Mouse (Mus musculus) mature B cell (primary cell): ENCODE data around the gene 4930550C14Rik.

Experiments
- in situ Hi-C: fragments of 300-500 bp; cut with MboI; formaldehyde crosslinking; loops from 2 replicates; pipeline ENCODE4 v1.14.3; 2019

Gene 4930550C14Rik

DNA sequence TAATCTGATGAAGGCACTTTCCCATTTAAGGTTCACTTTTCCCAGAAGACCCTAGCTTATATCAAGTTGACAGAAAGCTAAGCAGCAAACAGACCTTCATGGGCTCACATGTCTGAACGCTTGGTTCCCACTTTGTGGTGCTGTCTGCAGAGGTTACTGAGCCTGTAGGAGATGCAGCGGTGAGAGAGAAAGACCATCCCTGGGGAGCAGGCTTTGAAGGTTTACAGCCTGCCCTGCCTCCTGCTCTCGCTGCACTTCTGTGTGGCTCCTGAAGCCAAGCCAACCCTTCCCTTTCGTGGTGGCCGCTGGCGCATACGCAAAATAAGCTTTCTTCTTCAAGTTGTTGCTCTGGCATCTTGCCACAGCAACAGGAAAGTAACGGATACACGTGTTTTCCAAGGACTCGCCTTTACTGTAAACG, at the start of gene 4930550C14Rik:
4930550C14Rik (plus strand) TSS at position 35 of the 421 bp plus-strand sequence.
- in situ Hi-C loops, result no loop called here

DNA sequence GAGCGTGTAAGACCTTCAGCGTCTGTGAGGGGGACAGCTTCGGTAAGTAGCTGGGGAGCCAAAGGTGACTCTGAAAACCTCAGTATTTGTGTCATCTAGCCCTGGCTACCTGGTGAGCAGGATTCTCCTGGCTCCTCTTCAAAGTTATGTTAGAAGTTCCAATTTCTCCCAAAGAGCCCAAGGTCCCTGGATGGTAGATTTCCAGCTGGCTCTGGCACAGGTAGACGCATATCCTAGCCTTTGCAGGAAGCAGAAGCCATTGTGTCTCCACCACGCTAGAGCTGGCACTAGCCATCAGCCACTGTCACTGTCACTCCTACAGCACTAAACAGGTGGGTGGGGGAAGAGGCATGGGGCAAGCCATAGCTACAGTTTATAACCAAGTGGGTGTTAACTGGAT, 49.0 kb upstream of the 4930550C14Rik start:
- in situ Hi-C loops, result no loop called here

DNA sequence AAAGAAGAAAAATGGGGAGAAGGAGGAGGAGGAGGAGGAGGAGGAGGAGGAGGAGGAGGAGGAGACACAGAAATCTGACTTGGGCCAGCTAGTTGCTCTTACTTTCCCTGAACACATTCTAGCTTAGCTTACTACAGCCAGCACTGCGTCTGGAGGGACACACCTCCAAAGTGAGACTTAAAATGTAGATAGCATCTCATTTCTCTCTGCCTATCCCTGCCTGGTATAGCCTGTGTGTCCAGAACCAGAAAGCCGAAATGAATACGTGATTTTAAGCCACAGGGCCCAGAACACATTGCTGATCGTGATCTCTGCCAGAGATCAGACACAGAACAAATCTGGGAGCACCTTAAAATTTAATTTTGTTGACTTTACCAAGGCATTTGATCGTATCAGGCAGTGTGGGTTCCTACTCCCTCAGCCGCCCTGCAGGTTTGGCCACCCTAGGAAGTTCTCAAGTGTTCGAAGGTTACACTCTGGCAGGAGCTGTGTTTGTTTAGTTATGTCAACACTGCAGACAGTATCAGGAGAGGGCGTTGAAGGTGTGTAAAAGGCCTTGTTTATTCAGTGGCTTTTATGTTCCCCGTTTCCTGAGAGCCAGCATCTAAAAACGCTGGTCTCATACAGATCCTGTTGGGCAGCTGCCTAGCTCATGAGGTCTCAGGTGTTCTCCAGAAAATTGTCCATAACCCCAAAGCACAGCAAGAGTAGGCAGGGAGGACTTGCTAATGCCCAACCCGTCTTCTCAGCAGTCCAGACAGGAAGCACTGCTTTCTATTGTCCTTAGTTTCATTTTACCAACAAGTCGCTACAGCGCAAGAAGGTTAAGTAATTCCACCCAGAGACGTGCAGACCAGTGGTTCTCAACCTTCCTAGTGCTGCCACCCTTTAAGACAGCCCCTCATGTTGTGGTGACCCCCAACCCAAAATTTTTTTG, 45.6 kb upstream of the 4930550C14Rik start:
- in situ Hi-C loops, result no loop called here

DNA sequence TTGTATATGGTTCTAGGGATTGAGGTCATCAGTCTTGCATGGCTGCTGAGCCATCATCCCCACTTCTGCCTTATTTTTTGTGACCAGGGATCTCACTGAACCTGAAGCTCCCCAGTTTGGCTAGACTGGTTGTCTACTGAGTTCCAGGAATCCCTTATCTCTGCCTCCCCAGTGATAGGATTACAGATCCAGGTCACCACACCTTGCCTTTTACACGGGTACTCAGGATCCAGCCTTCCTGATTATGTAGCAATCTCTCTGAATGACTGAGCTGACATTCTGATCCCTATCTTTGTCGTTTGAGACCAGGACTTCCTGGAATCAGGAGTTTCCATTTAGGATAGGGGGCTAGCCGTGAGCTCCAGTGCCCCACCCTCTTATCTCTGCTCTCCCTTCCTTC, 30.8 kb upstream of the 4930550C14Rik start:
- in situ Hi-C loops, result no loop called here

DNA sequence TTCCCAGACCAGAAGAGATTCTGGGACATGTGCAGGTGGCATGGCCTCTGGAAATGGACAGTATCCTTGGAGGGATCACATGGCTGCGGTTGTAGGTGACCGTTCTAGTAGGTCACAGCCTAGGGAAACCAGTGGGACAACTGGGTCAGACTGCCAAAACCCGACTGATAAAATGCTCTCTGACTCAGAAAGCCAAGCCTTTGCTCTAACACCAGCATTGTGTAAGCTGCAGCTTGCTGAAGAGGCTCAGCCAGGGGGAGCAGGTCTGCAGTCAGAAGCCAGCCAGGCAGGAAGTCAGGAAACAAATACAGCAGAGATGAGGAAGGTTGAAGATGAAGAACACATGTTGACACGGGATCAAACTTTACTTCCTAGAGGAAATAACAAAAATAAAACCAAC, 26.2 kb upstream of the 4930550C14Rik start:
- in situ Hi-C loops, result no loop called here

DNA sequence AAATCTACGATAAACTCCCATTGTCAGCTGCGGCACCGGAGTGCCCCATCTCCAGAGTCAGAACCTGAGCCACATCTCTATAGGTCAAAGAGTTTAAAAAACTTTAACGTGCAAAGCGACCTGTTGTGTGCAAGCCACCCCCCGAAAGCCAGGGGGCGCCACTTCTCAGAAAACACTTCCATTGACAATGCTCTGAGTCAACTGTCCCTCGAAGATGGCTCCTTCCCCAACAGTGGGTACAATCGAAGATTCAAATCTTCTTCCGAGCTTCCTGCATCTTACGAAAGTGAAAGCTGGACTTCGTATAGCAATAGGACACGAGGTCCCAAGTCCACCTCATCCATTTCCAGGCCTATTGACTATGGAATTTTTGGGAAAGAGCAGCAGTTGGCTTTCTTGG, 25.3 kb upstream of the 4930550C14Rik start:
- in situ Hi-C loops, result no loop called here

DNA sequence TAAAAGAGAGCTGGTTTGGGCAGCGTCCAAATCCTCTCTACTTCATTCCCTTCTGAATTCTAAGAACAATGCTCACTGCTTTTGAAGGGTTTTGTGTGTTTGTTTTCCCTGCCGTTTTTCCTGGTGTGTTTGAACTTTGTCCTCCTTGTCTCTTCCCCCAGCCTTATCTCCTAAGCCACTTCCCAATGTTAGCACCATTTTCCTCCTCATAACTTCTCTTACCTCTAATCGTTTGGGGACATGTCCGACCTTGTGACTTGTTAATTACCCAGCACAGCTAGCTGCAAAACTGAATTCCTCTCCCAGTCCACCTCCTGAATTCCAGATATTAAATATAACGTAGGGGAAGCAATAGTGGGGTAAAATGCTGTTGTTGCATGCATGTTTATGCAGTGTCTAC, 24.5 kb upstream of the 4930550C14Rik start:
- in situ Hi-C loops, result no loop called here

DNA sequence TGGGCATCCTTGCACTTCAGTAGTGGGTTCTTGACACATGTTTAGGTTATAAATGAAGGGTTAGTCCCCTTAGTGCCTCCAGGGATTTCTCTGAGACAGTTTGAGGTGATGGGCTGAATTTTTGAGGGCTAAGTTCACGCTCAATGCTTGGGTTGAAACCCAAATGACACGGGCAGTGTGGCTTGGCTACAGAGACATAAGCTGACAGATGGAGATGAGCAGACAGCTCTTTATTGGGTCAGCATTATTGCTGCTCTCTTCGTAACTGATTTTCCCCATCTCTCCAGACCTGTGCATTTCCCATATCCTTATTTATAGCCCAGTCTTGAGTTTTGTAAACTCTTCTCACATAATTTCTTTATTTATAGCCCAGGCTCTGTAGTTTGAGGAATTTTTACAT, 24.0 kb upstream of the 4930550C14Rik start:
- in situ Hi-C loops, result no loop called here

DNA sequence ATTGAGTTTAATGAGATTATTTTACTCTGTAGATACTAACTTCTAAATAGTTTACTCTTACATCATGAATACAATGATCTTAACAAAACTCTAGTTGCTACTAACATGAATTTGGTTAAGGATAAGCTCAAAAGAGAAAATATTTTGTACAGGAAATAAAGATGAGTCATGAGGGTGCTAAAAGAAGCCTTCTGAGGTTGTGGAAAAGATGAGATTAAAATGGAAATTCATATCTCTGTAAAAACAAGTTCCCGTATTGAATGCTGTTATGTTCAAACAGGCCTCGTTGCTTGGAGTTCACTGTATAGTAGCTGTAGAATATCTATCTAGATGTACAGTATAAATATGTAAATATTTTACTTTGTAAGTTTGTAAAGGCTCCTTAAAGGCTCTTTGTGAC, 21.5 kb upstream of the 4930550C14Rik start:
- in situ Hi-C loops, result no loop called here

DNA sequence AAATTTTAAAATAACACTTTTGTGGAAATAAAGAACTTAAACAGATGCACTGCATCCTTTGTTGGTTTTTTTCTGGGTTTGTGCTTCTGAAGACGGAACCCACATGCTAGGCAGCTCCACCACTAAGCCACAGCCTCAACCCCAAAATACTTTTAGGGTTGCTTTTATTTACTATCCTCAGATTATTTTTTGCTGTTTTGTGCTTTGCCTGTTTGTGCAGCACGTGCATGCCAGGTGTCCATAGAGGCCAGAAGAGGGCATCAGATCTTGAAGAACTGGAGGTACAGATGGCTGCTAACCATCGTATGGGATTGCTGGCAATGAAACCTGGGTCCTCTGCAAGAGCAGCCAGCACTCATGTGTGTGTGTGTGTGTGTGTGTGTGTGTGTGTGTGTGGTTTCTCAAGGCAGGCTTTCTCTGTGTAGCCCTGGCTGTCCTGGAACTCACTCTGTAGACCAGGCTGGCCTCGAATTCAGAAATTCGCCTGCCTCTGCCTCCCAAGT, 21.0 kb upstream of the 4930550C14Rik start:
- in situ Hi-C loops, result no loop called here

DNA sequence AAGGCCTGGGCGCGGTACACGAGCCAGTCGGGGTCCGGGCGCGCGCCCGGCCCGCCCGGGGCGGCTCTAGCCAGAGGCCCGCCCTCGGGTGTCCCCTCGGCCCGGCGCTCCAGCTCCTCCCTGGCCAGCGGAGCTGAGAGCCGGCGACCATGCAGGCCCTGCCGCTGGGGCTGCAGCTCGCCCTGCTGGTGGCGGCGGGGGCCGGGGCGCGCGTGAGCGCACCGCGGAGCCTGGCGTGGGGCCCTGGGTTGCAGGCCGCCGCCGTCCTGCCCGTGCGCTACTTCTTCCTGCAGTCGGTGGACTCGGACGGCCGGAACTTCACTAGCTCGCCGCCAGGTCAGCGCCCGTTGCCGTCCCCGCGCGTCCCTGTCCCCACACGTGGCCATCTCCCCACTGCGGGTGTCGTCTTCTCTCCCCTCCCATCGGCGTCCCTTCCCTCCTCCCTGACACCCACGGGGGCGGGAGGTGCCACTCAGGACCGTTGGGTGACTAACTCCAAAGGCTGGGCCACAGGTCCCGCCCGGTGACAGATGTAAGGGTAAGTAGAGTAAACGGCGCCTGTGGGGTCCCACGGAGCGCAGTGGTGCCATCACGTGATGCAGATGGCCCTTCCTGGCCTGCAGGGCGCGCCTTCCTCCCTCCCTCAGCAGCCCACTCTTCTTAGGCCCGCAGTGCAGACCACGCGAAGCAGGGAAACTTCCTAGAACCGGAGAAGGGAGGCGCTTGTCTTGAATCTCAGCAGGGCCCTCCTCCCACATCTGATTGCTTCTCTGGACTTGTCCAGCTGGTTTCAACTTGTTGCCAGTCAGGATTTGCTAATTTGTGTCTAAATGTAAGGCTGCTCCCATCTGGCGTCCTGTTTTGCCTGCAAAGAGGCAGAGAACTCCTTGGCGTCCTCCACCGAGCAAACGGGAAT, 17.9 kb upstream of the 4930550C14Rik start, which contains the start of gene Kdelc2:
Kdelc2 (plus strand) TSS at position 75 of the 916 bp plus-strand sequence.
- in situ Hi-C loops, result no loop called here

DNA sequence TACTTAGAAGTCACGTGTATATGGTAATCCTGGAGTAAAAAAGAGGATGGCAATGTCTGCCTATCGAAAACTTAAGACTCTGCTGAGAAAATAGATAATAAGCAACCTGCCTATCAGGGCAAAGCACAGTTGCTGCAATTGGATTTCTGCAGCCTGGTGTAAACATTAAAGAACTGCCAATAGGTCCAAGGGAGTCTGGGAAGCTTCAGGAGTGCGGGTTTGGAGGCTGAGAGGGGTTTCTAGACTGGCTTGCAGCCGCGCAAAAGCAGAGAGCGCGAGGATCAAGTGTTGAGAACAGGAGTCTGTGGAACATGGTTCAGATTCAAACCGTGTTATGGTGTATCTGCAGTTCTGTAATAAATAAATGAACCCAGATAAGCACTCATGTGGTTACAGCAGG, 17.3 kb upstream of the 4930550C14Rik start:
- in situ Hi-C loops, result no loop called here

DNA sequence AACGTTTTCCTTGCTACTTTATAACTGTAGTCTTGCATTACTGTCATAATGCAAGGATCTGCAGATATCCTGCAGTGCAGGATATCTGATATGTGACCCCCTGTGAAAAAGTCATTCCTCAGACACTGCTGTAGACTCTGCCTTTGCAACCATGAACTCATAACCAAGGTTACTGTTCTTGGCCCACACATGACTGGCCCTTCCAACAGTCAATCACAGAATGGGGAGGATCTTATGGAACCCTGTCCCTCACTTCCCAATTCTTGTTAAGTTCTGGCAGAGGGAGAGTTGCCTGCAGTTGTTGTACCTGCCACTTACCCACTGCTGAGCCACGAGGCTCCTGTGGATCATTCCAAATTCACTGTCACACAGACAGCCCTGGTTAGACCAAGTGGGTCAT, 14.7 kb upstream of the 4930550C14Rik start:
- in situ Hi-C loops, result no loop called here

DNA sequence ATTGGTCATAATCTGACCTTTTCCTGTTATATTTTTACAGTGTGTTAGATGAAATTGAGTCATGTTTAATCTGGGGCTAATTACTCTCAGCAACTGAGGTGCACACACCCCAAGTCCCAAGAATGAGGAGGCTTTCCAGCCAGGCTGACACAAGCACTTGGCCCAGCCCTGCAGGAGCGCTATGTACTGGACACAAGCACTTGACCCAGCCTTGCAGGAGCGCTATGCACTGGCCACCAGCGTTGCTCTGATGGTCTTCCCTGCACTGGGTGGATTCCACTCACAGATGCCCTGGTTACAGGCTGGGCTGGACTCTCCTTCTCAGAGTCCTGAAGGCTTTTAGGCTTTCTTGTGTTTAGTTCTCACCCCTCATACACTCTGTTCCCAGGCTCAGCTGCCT, 13.0 kb upstream of the 4930550C14Rik start:
- in situ Hi-C loops, result no loop called here

DNA sequence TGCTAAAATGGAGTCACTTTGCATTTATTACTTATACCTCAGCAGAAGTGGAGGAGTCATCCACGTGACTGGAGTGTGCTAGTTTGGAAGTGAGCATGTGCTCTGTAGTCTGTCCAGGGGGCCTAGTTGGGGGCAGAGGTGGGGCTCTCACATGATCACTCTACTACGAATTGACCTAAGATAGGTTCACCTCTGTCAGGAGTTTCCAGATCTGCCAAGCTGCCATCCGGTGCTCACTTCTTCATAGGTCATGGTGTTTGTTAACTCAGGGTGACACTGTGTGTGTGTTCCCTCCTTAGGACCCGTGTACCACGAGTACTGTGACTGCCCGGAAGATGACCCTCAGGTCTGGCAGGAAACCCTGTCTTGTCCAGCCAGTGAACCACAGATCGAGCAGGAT, 12.0 kb upstream of the 4930550C14Rik start:
- in situ Hi-C loops, result loop anchor here (10.0 kb wide), 1 partner anchor 135 kb away; no protein-coding TSS in a partner anchor

DNA sequence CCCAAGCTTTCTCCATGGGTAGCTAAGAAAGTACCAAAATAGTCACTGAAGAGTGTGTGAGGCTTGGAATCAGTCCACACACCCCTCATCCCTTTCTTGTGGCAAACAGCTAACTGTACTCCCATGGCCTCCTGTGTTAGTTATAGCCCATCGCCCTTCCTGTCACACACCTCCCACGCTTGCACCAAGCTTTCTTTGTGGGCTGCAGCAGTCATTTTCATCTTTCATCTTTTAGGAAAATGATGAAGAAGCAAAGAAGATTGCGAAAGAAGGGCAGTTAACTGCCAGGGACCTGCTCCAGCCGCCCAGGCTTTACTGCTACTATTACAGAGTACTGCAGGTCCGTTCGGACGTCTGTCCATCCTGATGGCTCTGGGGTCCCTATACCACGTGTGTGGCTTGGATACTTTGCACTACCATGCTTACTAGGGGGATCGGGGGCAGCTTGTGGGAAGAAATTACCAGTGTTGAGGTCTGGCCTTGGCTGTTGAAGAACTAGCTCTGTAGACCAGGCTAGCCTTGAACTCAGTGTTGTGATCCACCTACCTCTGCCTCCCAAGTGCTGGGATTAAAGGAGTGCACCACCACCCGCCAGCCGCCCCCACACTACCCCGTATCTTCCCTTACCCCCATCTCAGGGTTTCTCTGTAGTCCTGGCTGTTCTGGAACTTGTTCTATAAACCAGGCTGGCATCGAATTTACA, 4.3 kb upstream of the 4930550C14Rik start:
- in situ Hi-C loops, result loop anchor here (10.0 kb wide), 1 partner anchor 143 kb away; no protein-coding TSS in a partner anchor

DNA sequence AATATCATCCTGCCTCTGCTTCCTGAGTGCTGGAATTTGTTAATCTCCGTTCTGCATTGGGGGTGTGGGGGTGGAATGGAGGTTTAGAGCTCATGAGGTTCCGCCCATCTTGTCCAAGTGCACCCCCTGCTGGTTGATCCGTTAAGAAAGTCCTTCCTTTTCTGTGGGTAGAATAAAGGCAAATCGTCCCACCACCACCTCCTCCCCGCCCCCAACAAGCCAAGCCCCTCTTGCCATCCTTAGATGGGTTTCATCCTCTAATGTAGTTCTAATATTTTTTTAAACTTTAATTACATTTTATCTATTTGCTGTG, 3.8 kb upstream of the 4930550C14Rik start:
- in situ Hi-C loops, result loop anchor here (10.0 kb wide), 1 partner anchor 144 kb away; no protein-coding TSS in a partner anchor

DNA sequence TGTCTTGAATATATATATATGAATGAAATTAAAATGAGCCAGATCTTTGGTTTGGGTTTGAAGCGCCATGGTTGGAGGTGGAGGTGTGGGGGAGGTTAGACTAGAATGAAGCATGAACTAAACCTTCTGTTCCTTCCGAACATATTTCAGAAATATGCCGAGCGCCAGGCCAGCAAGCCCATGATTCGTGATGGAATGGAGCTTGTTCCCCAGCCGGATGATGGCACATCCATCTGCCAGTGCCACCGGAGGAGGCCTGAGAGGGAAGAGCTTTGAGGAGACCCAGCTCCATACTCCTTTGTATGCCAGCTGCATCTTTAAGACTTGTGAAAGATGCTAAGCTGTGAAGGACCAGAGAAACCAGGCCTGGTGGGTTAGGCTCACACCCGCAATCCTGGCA, 2.6 kb upstream of the 4930550C14Rik start:
- in situ Hi-C loops, result loop anchor here (10.0 kb wide), 1 partner anchor 145 kb away; no protein-coding TSS in a partner anchor

DNA sequence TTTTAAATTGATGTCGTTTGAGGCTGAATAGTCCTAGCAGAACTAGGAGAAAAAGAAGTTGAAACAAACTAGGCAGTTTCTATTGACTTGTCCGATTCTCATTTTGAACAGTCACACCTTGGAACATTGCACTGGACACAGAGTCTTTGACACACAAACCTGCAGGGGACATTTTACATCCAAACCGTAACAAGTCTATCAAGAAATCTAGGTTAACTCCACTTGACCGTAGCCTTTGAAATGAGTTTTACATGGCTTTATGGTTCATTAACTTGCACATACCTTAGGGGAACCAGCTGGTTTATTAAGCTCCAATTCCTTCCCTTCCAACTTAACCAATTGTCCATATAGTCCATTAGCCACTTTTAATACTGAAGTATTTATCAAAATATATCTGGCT, 1.4 kb upstream of the 4930550C14Rik start:
- in situ Hi-C loops, result no loop called here

DNA sequence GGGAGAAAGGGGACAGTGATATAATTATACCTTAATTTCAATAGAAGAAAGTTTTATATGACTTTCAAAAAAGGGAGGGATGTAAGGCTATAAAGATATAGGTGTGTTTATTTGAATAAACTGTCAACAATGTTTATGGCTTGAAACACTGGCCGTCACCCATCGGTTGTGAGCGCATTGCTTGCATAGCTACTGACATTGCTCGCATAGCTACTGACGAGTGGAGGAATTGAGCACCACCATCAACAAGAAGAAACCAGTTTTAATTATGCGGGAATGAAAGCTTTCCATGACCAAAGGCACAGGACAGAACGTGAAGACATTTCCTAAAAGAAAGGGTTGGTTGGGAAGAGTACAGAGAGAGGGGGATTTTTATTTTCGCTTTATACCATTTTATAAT, 979 bp upstream of the 4930550C14Rik start:
- in situ Hi-C loops, result no loop called here

DNA sequence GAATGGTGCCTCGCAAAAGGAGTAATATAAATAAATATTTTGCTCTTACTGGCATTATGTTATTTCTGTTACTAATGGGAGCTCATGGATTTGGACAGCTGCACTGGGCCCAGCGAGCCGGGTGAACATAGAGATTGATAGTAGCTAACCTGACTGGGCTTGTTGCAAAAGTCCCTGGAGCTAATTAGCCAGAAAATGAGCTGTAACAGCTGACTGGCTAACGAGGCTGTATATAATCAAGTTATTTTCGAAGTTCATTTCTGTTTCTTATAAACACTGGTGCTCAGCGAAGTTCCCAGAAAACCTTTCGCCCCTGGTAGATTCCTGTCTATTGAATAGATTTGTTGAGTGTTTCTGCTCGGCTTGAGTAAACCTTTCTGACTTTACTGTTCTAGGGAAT, 866 bp downstream of the 4930550C14Rik start:
- in situ Hi-C loops, result no loop called here
